Mouse (Mus musculus) thymus, adult 2 months (tissue): ENCODE results near the gene Hdac4.

Experiments used
- CTCF ChIP-seq: fragments of 200-500 bp; IDR thresholded peaks from 2 replicates; pipeline ENCODE4 v1.5.1; 2012; ENCODE audit warnings: mild to moderate bottlenecking, control low read depth, low read length, moderate library complexity, borderline replicate concordance; ENCODE audit not compliant: control insufficient read depth, poor library complexity, insufficient read depth; ENCODE audit errors: extremely low read depth
- POLR2A ChIP-seq: fragments of 200-500 bp; IDR thresholded peaks from 2 replicates; pipeline ENCODE4 v1.6.1; 2012; ENCODE audit warnings: mild to moderate bottlenecking, low read length, control low read depth, moderate library complexity; ENCODE audit not compliant: control insufficient read depth, poor library complexity, insufficient read depth; ENCODE audit errors: extremely low read depth

DNA sequence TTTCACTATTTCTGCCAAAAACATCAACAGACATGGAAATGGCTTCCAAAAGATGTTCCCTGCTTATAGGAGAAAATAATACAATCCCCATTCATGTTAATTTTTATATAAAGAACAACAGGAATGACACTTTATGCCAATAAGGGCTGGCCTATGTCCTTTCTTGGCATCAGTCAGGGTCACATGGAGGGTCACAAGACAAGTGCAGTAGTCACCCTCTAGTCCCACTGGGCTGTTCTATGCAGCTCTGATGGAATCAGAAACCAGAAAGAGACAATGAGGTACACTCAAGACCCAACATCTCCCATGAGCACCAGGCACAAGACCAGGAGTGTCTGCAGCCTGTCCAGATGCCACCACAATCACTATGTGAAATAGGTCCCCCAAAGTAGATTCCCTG lies 91.5 kb downstream of the Hdac4 start:
- TF ChIP-seq CTCF, result no peak
- no peak for TF ChIP-seq POLR2A
